Mouse (Mus musculus) kidney, postnatal 4 days (tissue): Measurements from ENCODE around the gene Gm9945.

Experiments used
- DNase-seq, 2 experiments: peaks; one replicate each; pipeline ENCODE4 v3.0.0; 2021; ENCODE audit warnings: mixed read lengths in 2 of 2

Gene Gm9945

GRCm38 (mm10) chr11:53523545-53524405, 43.8 kb downstream of the Gm9945 start:
- DNase-seq, result no peak

GRCm38 (mm10) chr11:53524905-53525304, 44.9 kb downstream of the Gm9945 start:
- DNase-seq, result peak in 1 of 2 experiments; percentile 36

- DNase-seq, result peak in 1 of 2 experiments; percentile 41
Measured at GRCm38 (mm10) chr11:53525461-53525860, 45.5 kb downstream of the Gm9945 start.

GRCm38 (mm10) chr11:53528397-53529252, 48.7 kb downstream of the Gm9945 start:
- no peak for DNase-seq

- DNase-seq, result peak; percentile 59 to 68
Measured at GRCm38 (mm10) chr11:53529253-53529557, 49.2 kb downstream of the Gm9945 start.

GRCm38 (mm10) chr11:53530001-53530400, 50.0 kb downstream of the Gm9945 start:
- DNase-seq, result no peak
